8 mouse cellular contexts compared by ENCODE assay signal in the genomic region with DNA sequence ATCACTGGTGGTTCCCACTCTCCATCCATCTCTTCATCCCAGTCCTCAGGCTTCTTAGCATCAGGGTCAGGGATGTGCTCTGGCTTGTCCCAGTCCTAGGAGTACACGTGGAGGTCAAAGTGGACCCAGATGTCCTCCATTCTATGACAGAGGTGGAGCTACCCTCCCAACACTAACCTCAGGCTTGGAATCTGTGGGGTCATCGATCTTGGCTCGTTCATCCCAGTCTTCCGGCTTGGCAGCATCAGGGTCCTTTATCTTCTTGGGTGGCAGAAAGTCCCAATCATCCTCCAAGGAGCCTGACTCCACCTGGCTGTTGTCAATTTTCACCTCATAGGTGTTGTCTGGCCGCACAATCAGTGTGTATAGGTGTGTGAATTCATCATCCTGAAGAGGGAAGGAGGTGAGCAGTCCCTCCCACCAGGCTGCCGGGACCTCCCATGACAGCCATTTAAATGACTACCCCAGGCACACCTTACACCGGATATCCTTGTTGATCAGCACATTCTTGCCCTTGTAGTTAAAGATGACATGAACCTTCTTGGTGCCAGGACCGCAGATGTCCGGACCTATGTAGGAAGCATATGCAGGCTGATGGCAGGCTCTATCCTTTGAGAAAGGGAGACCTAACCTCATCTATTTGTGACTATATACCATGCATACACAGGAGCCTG. TPM values are rescaled to one million over a fixed set of nuclear protein-coding genes. Genes with fewer than 3 reads are reported as not detected.
DNase-seq lines count a peak whose midpoint lies in the region; TF ChIP-seq lines count a peak whose summit lies in the region.

No protein-coding gene starts in this region.

- H3K36me3 ChIP-seq in heart, embryonic 10.5 days = peaks cover 49% of the 10 kb centered on the region
- H3K36me3 ChIP-seq in ES-E14 (ENCODE audit: control insufficient read depth, insufficient read depth, low read length, poor library complexity, severe bottlenecking) (peaks cover 36% of the 10 kb centered on the region), macrophage (ENCODE audit: inconsistent target) (peaks cover 30% of the 10 kb centered on the region)
- H3K36me3 ChIP-seq in hindbrain, embryonic 10.5 days = peaks cover 53% of the 10 kb centered on the region

- H3K27me3 ChIP-seq in heart, embryonic 10.5 days (ENCODE audit: insufficient read depth, poor library complexity, severe bottlenecking) = no peaks in the 10 kb centered on the region
- H3K27me3 ChIP-seq in hindbrain, embryonic 10.5 days (ENCODE audit: insufficient read depth, poor library complexity, severe bottlenecking) = no peaks in the 10 kb centered on the region

- WGBS in heart, embryonic 10.5 days = 81% methylated on average over 9 of the region's 9 CpGs
- WGBS in hindbrain, embryonic 10.5 days = 91% methylated on average over 9 of the region's 9 CpGs
- 64% methylated on average over 9 of the region's 9 CpGs for WGBS in macrophage (ENCODE audit: missing documents)

- peak overlapping the region; percentile 98 for H3K4me3 ChIP-seq in heart, embryonic 10.5 days
- H3K4me3 ChIP-seq in ES-E14 (ENCODE audit: insufficient read depth in 1 of 2, low read depth in 1 of 2, low read length in 2 of 2, poor library complexity in 1 of 2, severe bottlenecking in 1 of 2) = peak overlapping the region; percentile 77 to 83; a peak in 2 of 4 replicates
- peak overlapping the region; percentile 99 for H3K4me3 ChIP-seq in hindbrain, embryonic 10.5 days
- peak overlapping the region; percentile 85 for H3K4me3 ChIP-seq in macrophage (ENCODE audit: inconsistent target)

- intact Hi-C loops in heart, postnatal 14 days (cut with DNase I) = no loop called here

- in situ Hi-C loops in ES-E14 (cut with MboI; ENCODE audit: low sequenced_read_pairs in 2 of 2, unreplicated experiment in 2 of 2) = no loop called here

- peaks cover 29% of the 10 kb centered on the region for H3K4me1 ChIP-seq in heart, embryonic 10.5 days
- H3K4me1 ChIP-seq in ES-E14 (ENCODE audit: control insufficient read depth in 2 of 2, insufficient read depth in 2 of 2, low read length in 2 of 2, poor library complexity in 1 of 2) = peaks cover 6 to 15% of the 10 kb centered on the region in 2 experiments; a peak in 3 of 4 replicates
- peaks cover 40% of the 10 kb centered on the region for H3K4me1 ChIP-seq in hindbrain, embryonic 10.5 days (replicated peaks)

- H3K9me3 ChIP-seq in heart, embryonic 10.5 days = no peaks in the 10 kb centered on the region
- H3K9me3 ChIP-seq in ES-E14 (ENCODE audit: control insufficient read depth, insufficient read depth, low read depth, low read length) = no peaks in the 10 kb centered on the region
- no peaks in the 10 kb centered on the region for H3K9me3 ChIP-seq in hindbrain, embryonic 10.5 days

- peak overlapping the region; percentile 22; the same call in 1 of the 2 replicates for H3K9ac ChIP-seq in ES-E14 (ENCODE audit: insufficient read depth, low read depth, low read length, poor library complexity, severe bottlenecking)

- no peak for DNase-seq in heart, embryonic 10.5 days (ENCODE audit: low spot score)
- no peak for DNase-seq in heart, postnatal 14 days
- no peak for DNase-seq in ES-E14 (ENCODE audit: low read depth, low spot score)
- DNase-seq in hindbrain, embryonic 10.5 days (ENCODE audit: low spot score) = no peak
- no peak for DNase-seq in left cerebral cortex, adult 11 months (ENCODE audit: low spot score)
- DNase-seq in gastrocnemius, adult 8-10 months (ENCODE audit: low spot score in 2 of 2) = no peak
- no peak for DNase-seq in spleen, postnatal 36 days (ENCODE audit: low spot score in 2 of 2)

- H3K79me2 ChIP-seq in macrophage (ENCODE audit: inconsistent target) = peaks cover 39% of the 10 kb centered on the region

- H3K27ac ChIP-seq in heart, embryonic 10.5 days = no peak overlapping the region
- H3K27ac ChIP-seq in ES-E14 (ENCODE audit: insufficient read depth, low read depth, low read length, poor library complexity, severe bottlenecking) (no peak overlapping the region; the same call in 1 of the 2 replicates), macrophage (no peak overlapping the region)
- 0 out of 2 replicates have a peak overlapping the region, but pooled peaks have one; percentile 23 for H3K27ac ChIP-seq in hindbrain, embryonic 10.5 days

TF ChIP-seq in ES-E14, 5 proteins besides CTCF, POLR2A, EP300 and RAD21:
- TF ChIP-seq HCFC1 (IDR thresholded peaks at IDR 0.05; ENCODE audit: borderline replicate concordance, insufficient read depth, low read length) = no peak
- no peak for TF ChIP-seq MAFK (IDR thresholded peaks at IDR 0.05; ENCODE audit: insufficient read depth, low read depth, low read length)
- TF ChIP-seq ZNF384 (IDR thresholded peaks at IDR 0.05; ENCODE audit: low read depth, low read length) = no peak
- TF ChIP-seq CHD2 (IDR thresholded peaks at IDR 0.05; ENCODE audit: low read depth, low read length) = no peak
- TF ChIP-seq ZC3H11A (IDR thresholded peaks at IDR 0.05; ENCODE audit: borderline replicate concordance, low read depth, low read length) = no peak

RNA-seq across cellular contexts. Expression of gene Calr, which starts 2.2 kb away (rescaled TPM):
- 881 and 1,047 TPM in 2 replicates for polyA plus RNA-seq in heart, embryonic 10.5 days (2016; fragmentation: Nextera tagmentation; extraction: Ambion mirVana)
- 100 to 1,000 TPM; 262 to 331 TPM for total RNA-seq in heart, postnatal 14 days (2021)
- total RNA-seq in ES-E14 (2012; rRNA removed) = 1,121 and 1,357 TPM in 2 replicates
- polyA plus RNA-seq in hindbrain, embryonic 10.5 days (2016; fragmentation: Nextera tagmentation; extraction: Ambion mirVana) = 783 and 812 TPM in 2 replicates
- 100 to 1,000 TPM in 22 of 26 experiments, 10 to 100 TPM in 4; 65.1 to 425 (median 153) TPM for total RNA-seq in macrophage (2018; cell fraction: chromatin; rRNA removed)
- 1,000 to 10,000 TPM in 3 of 26 experiments, 100 to 1,000 TPM in 23; 515 to 1,040 (median 830) TPM for total RNA-seq in macrophage (2018; cell fraction: cytosol; rRNA removed)
- 1,000 to 10,000 TPM in 8 of 26 experiments, 100 to 1,000 TPM in 18; 204 to 1,692 (median 893) TPM for total RNA-seq in macrophage (2018; cell fraction: nucleus; rRNA removed)
- polyA plus RNA-seq in macrophage (2018) = 836 to 3,382 TPM (median 1,154 TPM) in 3 replicates
- 100 to 1,000 TPM; 148 to 197 (median 154) TPM for total RNA-seq in gastrocnemius, adult 8-10 months (2022)

RNA-seq across cellular contexts. Expression of gene Rad23a, which starts 4.1 kb away (rescaled TPM):
- polyA plus RNA-seq in heart, embryonic 10.5 days (2016; fragmentation: Nextera tagmentation; extraction: Ambion mirVana) = 137 and 154 TPM in 2 replicates
- 10 to 100 TPM; 78.9 to 79.9 TPM for total RNA-seq in heart, postnatal 14 days (2021)
- 76.7 and 76.8 TPM in 2 replicates for total RNA-seq in ES-E14 (2012; rRNA removed)
- polyA plus RNA-seq in hindbrain, embryonic 10.5 days (2016; fragmentation: Nextera tagmentation; extraction: Ambion mirVana) = 115 TPM in 2 replicates
- 10 to 100 TPM in 25 of 26 experiments, 1 to 10 TPM in 1; 9.5 to 50.9 (median 28.6) TPM for total RNA-seq in macrophage (2018; cell fraction: chromatin; rRNA removed)
- 100 to 1,000 TPM in 1 of 26 experiments, 10 to 100 TPM in 25; 51.2 to 102 (median 76.6) TPM for total RNA-seq in macrophage (2018; cell fraction: cytosol; rRNA removed)
- total RNA-seq in macrophage (2018; cell fraction: nucleus; rRNA removed) = 10 to 100 TPM; 15.7 to 75.1 (median 36.9) TPM
- 49.2 to 87.2 TPM (median 79.3 TPM) in 3 replicates for polyA plus RNA-seq in macrophage (2018)
- 100 to 1,000 TPM; 168 to 185 (median 180) TPM for total RNA-seq in gastrocnemius, adult 8-10 months (2022)

RNA-seq across cellular contexts. Expression of gene Farsa, which starts 12.3 kb away (rescaled TPM):
- polyA plus RNA-seq in heart, embryonic 10.5 days (2016; fragmentation: Nextera tagmentation; extraction: Ambion mirVana) = 80.8 and 108 TPM in 2 replicates
- total RNA-seq in heart, postnatal 14 days (2021) = 10 to 100 TPM; 23.7 to 27.8 TPM
- total RNA-seq in ES-E14 (2012; rRNA removed) = 123 and 137 TPM in 2 replicates
- polyA plus RNA-seq in hindbrain, embryonic 10.5 days (2016; fragmentation: Nextera tagmentation; extraction: Ambion mirVana) = 129 and 134 TPM in 2 replicates
- total RNA-seq in macrophage (2018; cell fraction: chromatin; rRNA removed) = 100 to 1,000 TPM in 1 of 26 experiments, 10 to 100 TPM in 25; 19.4 to 110 (median 62.2) TPM
- 10 to 100 TPM; 20.0 to 36.0 (median 29.3) TPM for total RNA-seq in macrophage (2018; cell fraction: cytosol; rRNA removed)
- total RNA-seq in macrophage (2018; cell fraction: nucleus; rRNA removed) = 10 to 100 TPM; 18.5 to 84.5 (median 35.1) TPM
- polyA plus RNA-seq in macrophage (2018) = 24.5 to 43.1 TPM (median 29.5 TPM) in 3 replicates
- total RNA-seq in gastrocnemius, adult 8-10 months (2022) = 10 to 100 TPM; 19.2 to 28.8 (median 24.5) TPM

RNA-seq across cellular contexts. Expression of gene Gadd45gip1, which starts 13.2 kb away (rescaled TPM):
- polyA plus RNA-seq in heart, embryonic 10.5 days (2016; fragmentation: Nextera tagmentation; extraction: Ambion mirVana) = 57.3 and 60.5 TPM in 2 replicates
- 10 to 100 TPM; 23.0 to 25.0 TPM for total RNA-seq in heart, postnatal 14 days (2021)
- 24.7 and 30.8 TPM in 2 replicates for total RNA-seq in ES-E14 (2012; rRNA removed)
- 43.7 and 45.8 TPM in 2 replicates for polyA plus RNA-seq in hindbrain, embryonic 10.5 days (2016; fragmentation: Nextera tagmentation; extraction: Ambion mirVana)
- 1 to 10 TPM in 17 of 26 experiments, under 1 TPM in 9; 0.33 to 6.5 (median 1.4) TPM for total RNA-seq in macrophage (2018; cell fraction: chromatin; rRNA removed)
- 10 to 100 TPM in 5 of 26 experiments, 1 to 10 TPM in 21; 4.9 to 11.1 (median 7.5) TPM for total RNA-seq in macrophage (2018; cell fraction: cytosol; rRNA removed)
- total RNA-seq in macrophage (2018; cell fraction: nucleus; rRNA removed) = 1 to 10 TPM in 25 of 26 experiments, under 1 TPM in 1; 0.89 to 5.3 (median 2.0) TPM
- 5.8 to 13.9 TPM (median 8.6 TPM) in 3 replicates for polyA plus RNA-seq in macrophage (2018)
- 10 to 100 TPM; 18.6 to 23.2 (median 20.8) TPM for total RNA-seq in gastrocnemius, adult 8-10 months (2022)

RNA-seq across cellular contexts. Expression of gene Dand5, which starts 21.9 kb away (rescaled TPM):
- 5.3 TPM in 2 replicates for polyA plus RNA-seq in heart, embryonic 10.5 days (2016; fragmentation: Nextera tagmentation; extraction: Ambion mirVana)
- 1 to 10 TPM; 6.1 to 6.4 TPM for total RNA-seq in heart, postnatal 14 days (2021)
- 1.0 and 1.4 TPM in 2 replicates for total RNA-seq in ES-E14 (2012; rRNA removed)
- 3.8 and 5.5 TPM in 2 replicates for polyA plus RNA-seq in hindbrain, embryonic 10.5 days (2016; fragmentation: Nextera tagmentation; extraction: Ambion mirVana)
- 1 to 10 TPM in 14 of 26 experiments, under 1 TPM in 6, not detected in 6; 0.29 to 7.6 (median 2.3) TPM for total RNA-seq in macrophage (2018; cell fraction: chromatin; rRNA removed)
- total RNA-seq in macrophage (2018; cell fraction: cytosol; rRNA removed) = 1 to 10 TPM in 21 of 26 experiments, under 1 TPM in 5; 0.33 to 3.3 (median 2.0) TPM
- total RNA-seq in macrophage (2018; cell fraction: nucleus; rRNA removed) = 1 to 10 TPM in 15 of 26 experiments, under 1 TPM in 9, not detected in 2; 0.30 to 5.9 (median 1.6) TPM
- polyA plus RNA-seq in macrophage (2018) = 1.2 to 3.3 TPM (median 2.9 TPM) in 3 replicates
- total RNA-seq in gastrocnemius, adult 8-10 months (2022) = 10 to 100 TPM in 3 of 4 experiments, 1 to 10 TPM in 1; 7.8 to 12.9 (median 12.2) TPM
